Mouse (Mus musculus) heart, embryonic 14.5 days (tissue): ENCODE measurements around the gene Aplf. TPM values are rescaled to one million over a fixed set of nuclear protein-coding genes. Genes with fewer than 3 reads are reported as not detected.
A peak's percentile ranks its signal among the peaks of the same experiment; 100 is the strongest.
"Not testable (repeated sequence)": the region's sequence is repeated elsewhere in the genome, so short reads cannot be mapped to it uniquely, and the experiment has no call there.

Experiments
- ATAC-seq: fragments of 200-750 bp; cut with Nextera tagmentation; 2 replicates; pipeline ENCODE4 v1.8.0; 2017; ENCODE audit warnings: low read depth, moderate TSS enrichment; ENCODE audit not compliant: insufficient number of reproducible peaks, insufficient read depth, low FRiP score
- H3K27ac ChIP-seq, 2 experiments: fragments of 200-500 bp in 1 of 2; fragments of 300-500 bp in 1 of 2; sonication (generic) in 1 of 2; replicated peaks in 1 of 2; 2 replicates each; pipeline ENCODE4 v1.5.1; 2012 to 2014; ENCODE audit warnings: low read depth in 2 of 2, low read length in 2 of 2, control low read depth in 1 of 2, mild to moderate bottlenecking in 1 of 2, mixed read lengths in 1 of 2; ENCODE audit not compliant: control insufficient read depth in 1 of 2, insufficient read depth in 1 of 2
- H3K27me3 ChIP-seq: fragments of 300-500 bp; sonication (generic); 2 replicates; pipeline ENCODE4 v1.6.1; 2014; ENCODE audit warnings: mild to moderate bottlenecking, low read length, control low read depth; ENCODE audit not compliant: control insufficient read depth, insufficient read depth
- H3K36me3 ChIP-seq: fragments of 300-500 bp; sonication (generic); 2 replicates; pipeline ENCODE4 v1.6.1; 2014; ENCODE audit warnings: mild to moderate bottlenecking, control low read depth, low read length, mixed read lengths; ENCODE audit not compliant: control insufficient read depth, insufficient read depth
- H3K4me1 ChIP-seq, 2 experiments: fragments of 200-500 bp in 1 of 2; fragments of 300-500 bp in 1 of 2; sonication (generic) in 1 of 2; 2 replicates each; pipeline ENCODE4 v1.6.1; 2012 to 2014; ENCODE audit warnings: low read length in 2 of 2, control low read depth in 1 of 2, mixed read lengths in 1 of 2; ENCODE audit not compliant: control insufficient read depth in 2 of 2, insufficient read depth in 2 of 2
- H3K4me2 ChIP-seq: fragments of 300-500 bp; sonication (generic); 2 replicates; pipeline ENCODE4 v1.6.1; 2014; ENCODE audit warnings: mild to moderate bottlenecking, low read length
- H3K4me3 ChIP-seq, 2 experiments: fragments of 200-500 bp in 1 of 2; fragments of 300-500 bp in 1 of 2; sonication (generic) in 1 of 2; 2 replicates each; pipeline ENCODE4 v1.5.1; 2012 to 2014; ENCODE audit warnings: low read length in 2 of 2, mild to moderate bottlenecking in 2 of 2, control low read depth in 1 of 2, low read depth in 1 of 2, moderate library complexity in 1 of 2; ENCODE audit not compliant: control insufficient read depth in 1 of 2, insufficient read depth in 1 of 2
- H3K9ac ChIP-seq: fragments of 300-500 bp; sonication (generic); 2 replicates; pipeline ENCODE4 v1.6.1; 2014; ENCODE audit warnings: mild to moderate bottlenecking, low read length
- H3K9me3 ChIP-seq: fragments of 300-500 bp; sonication (generic); 2 replicates; pipeline ENCODE4 v1.6.1; 2016; ENCODE audit warnings: low read length, control low read depth; ENCODE audit not compliant: control insufficient read depth
- WGBS: fragments of 180-500 bp; shearing (Covaris S2); extraction: QIAGEN DNeasy Blood & Tissue Kit; methylation state at CpG from one replicate; pipeline ENCODE4 v1.1.7; 2014; 5-methylcytosine and 5-hydroxymethylcytosine counted together
- polyA plus RNA-seq: library from polyadenylated mRNA; unstranded; fragments of >200 nt; fragmentation: Nextera tagmentation; extraction: Ambion mirVana; gene quantifications from 2 replicates; pipeline ENCODE4 v1.2.1, GENCODE M21; 2014

Gene Aplf
- polyA plus RNA-seq, 1 experiment from 2014 or later, result 8.7 TPM

- ATAC-seq, result no peak
- Histone ChIP-seq H3K4me1 (no peaks in the 10 kb centered on the region; a peak in 1 of 4 replicates), H3K27ac (no peak overlapping the region), H3K9me3 (no peaks in the 10 kb centered on the region), H3K4me2 (no peak overlapping the region), H3K27me3 (no peaks in the 10 kb centered on the region), H3K9ac (no peak overlapping the region), H3K4me3 (no peak overlapping the region), H3K36me3 (no peaks in the 10 kb centered on the region)
- 68% methylated on average over 4 of the region's 4 CpGs for WGBS
These were observed 39.8 kb downstream of the Aplf start for GRCm38 (mm10) chr6:87632176-87632575.

- not testable (repeated sequence) for H3K9ac ChIP-seq, H3K4me1 ChIP-seq, H3K9me3 ChIP-seq, H3K27me3 ChIP-seq, H3K36me3 ChIP-seq, ATAC-seq, H3K27ac ChIP-seq, H3K4me2 ChIP-seq, H3K4me3 ChIP-seq
- 75% methylated on average over 12 of the region's 15 CpGs for WGBS
These were observed 43.1 kb downstream of the Aplf start for GRCm38 (mm10) chr6:87628936-87629335.

- ATAC-seq, result no peak
- no peak overlapping the region for H3K4me3 ChIP-seq
- no peaks in the 10 kb centered on the region for H3K9me3 ChIP-seq
- no peaks in the 10 kb centered on the region for H3K36me3 ChIP-seq
- no peaks in the 10 kb centered on the region for H3K27me3 ChIP-seq
- no peak overlapping the region for H3K4me2 ChIP-seq
- peaks cover 3 to 5% of the 10 kb centered on the region in 2 experiments; a peak in 2 of 4 replicates for H3K4me1 ChIP-seq
- no peak overlapping the region for H3K9ac ChIP-seq
- 84% methylated on average over 3 of the region's 3 CpGs for WGBS
- no peak overlapping the region for H3K27ac ChIP-seq
These were observed 48.8 kb downstream of the Aplf start for GRCm38 (mm10) chr6:87623151-87623550.

- H3K27ac ChIP-seq, result peak overlapping the region; percentile 48 to 53; a peak in 3 of 4 replicates
- H3K36me3 ChIP-seq, result no peaks in the 10 kb centered on the region
- H3K4me2 ChIP-seq, result no peak overlapping the region
- 32% methylated on average over 3 of the region's 3 CpGs for WGBS
- no peaks in the 10 kb centered on the region for H3K27me3 ChIP-seq
- no peak overlapping the region for H3K9ac ChIP-seq
- H3K4me1 ChIP-seq, result peaks cover 3 to 5% of the 10 kb centered on the region in 2 experiments; a peak in 2 of 4 replicates
- no peak overlapping the region for H3K4me3 ChIP-seq
- peak; percentile 73 for ATAC-seq
- H3K9me3 ChIP-seq, result no peaks in the 10 kb centered on the region
These were observed 50.7 kb downstream of the Aplf start for GRCm38 (mm10) chr6:87621281-87621680.

- Histone ChIP-seq H3K9me3 (no peaks in the 10 kb centered on the region), H3K27me3 (no peaks in the 10 kb centered on the region), H3K36me3 (no peaks in the 10 kb centered on the region), H3K4me1 (peaks cover 3 to 5% of the 10 kb centered on the region in 2 experiments; a peak in 2 of 4 replicates), H3K27ac (no peak overlapping the region), H3K4me2 (no peak overlapping the region), H3K4me3 (no peak overlapping the region), H3K9ac (no peak overlapping the region)
- 59% methylated on average over 8 of the region's 8 CpGs for WGBS
- no peak for ATAC-seq
These were observed 54.0 kb downstream of the Aplf start for GRCm38 (mm10) chr6:87618021-87618420.

GRCm38 (mm10) chr6:87615696-87616083 lies 56.3 kb downstream of the Aplf start:
- no peak overlapping the region for H3K4me2 ChIP-seq
- no peak overlapping the region for H3K4me3 ChIP-seq
- peaks cover 0 to 2% of the 10 kb centered on the region in 2 experiments; a peak in 1 of 4 replicates for H3K4me1 ChIP-seq
- 86% methylated on average over 14 of the region's 14 CpGs for WGBS
- no peaks in the 10 kb centered on the region for H3K36me3 ChIP-seq
- no peak overlapping the region for H3K9ac ChIP-seq
- no peaks in the 10 kb centered on the region for H3K27me3 ChIP-seq
- no peaks in the 10 kb centered on the region for H3K9me3 ChIP-seq
- ATAC-seq, result no peak
- H3K27ac ChIP-seq, result no peak overlapping the region

- no peak overlapping the region for H3K27ac ChIP-seq
- no peak overlapping the region for H3K4me3 ChIP-seq
- 56% methylated on average over 11 of the region's 11 CpGs for whole genome bisulfite sequencing
- no peaks in the 10 kb centered on the region for H3K9me3 ChIP-seq
- no peak overlapping the region for H3K4me2 ChIP-seq
- H3K9ac ChIP-seq, result no peak overlapping the region
- no peaks in the 10 kb centered on the region for H3K36me3 ChIP-seq
- H3K4me1 ChIP-seq, result no peaks in the 10 kb centered on the region
- H3K27me3 ChIP-seq, result no peaks in the 10 kb centered on the region
- ATAC-seq, result no peak
These were observed 56.9 kb downstream of the Aplf start for GRCm38 (mm10) chr6:87614794-87615695.
